Mouse (Mus musculus) myocyte (in vitro differentiated cells): ENCODE results near the gene Wasf3.

Experiments used
- CEBPB ChIP-seq: IDR thresholded peaks from 2 replicates; pipeline ENCODE4 v1.6.1; 2011; ENCODE audit warnings: mild to moderate bottlenecking, moderate library complexity; ENCODE audit not compliant: poor library complexity, insufficient read depth, severe bottlenecking
- E2F4 ChIP-seq: IDR thresholded peaks from one replicate; pipeline ENCODE4 v1.6.1; 2011; ENCODE audit warnings: mild to moderate bottlenecking, control low read depth, moderate library complexity; ENCODE audit not compliant: insufficient read depth
- MAX ChIP-seq: IDR thresholded peaks from one replicate; pipeline ENCODE4 v1.6.1; 2011; ENCODE audit warnings: low read depth, mild to moderate bottlenecking, control low read depth
- MYOD1 ChIP-seq, 3 experiments: IDR thresholded peaks; one replicate each; pipeline ENCODE4 v1.6.1; 2011; ENCODE audit warnings: control low read depth in 2 of 3, low read depth in 2 of 3, mild to moderate bottlenecking in 2 of 3, moderate library complexity in 1 of 3; ENCODE audit not compliant: insufficient read length in 2 of 3, control insufficient read depth in 1 of 3
- MYOG ChIP-seq, 3 experiments: IDR thresholded peaks; one replicate each; pipeline ENCODE4 v1.6.1; 2011; ENCODE audit warnings: control low read depth in 2 of 3, low read depth in 2 of 3, mild to moderate bottlenecking in 2 of 3; ENCODE audit not compliant: insufficient read length in 2 of 3, control insufficient read depth in 1 of 3, insufficient read depth in 1 of 3
- POLR2A ChIP-seq: IDR thresholded peaks from one replicate; pipeline ENCODE4 v1.6.1; 2011; ENCODE audit warnings: low read depth, mild to moderate bottlenecking, control low read depth, moderate library complexity; ENCODE audit not compliant: insufficient read length
- POLR2AphosphoS2 ChIP-seq: IDR thresholded peaks from one replicate; pipeline ENCODE4 v1.6.1; 2011; ENCODE audit warnings: low read depth, control low read depth; ENCODE audit not compliant: insufficient read length
- TCF12 ChIP-seq: IDR thresholded peaks from one replicate; pipeline ENCODE4 v1.6.1; 2011; ENCODE audit warnings: mild to moderate bottlenecking, control low read depth; ENCODE audit not compliant: poor library complexity, insufficient read depth, severe bottlenecking
- USF1 ChIP-seq: IDR thresholded peaks from one replicate; pipeline ENCODE4 v1.6.1; 2011; ENCODE audit warnings: low read depth, mild to moderate bottlenecking, control low read depth, moderate library complexity

- no peak for TF ChIP-seq POLR2A
- TF ChIP-seq MYOD1 (IDR thresholded peaks at IDR 0.05; ENCODE audit: control insufficient read depth in 1 of 3, insufficient read length in 2 of 3, low read depth in 2 of 3): no peak
- no peak for TF ChIP-seq CEBPB
- no peak for TF ChIP-seq E2F4
- no peak for TF ChIP-seq MAX
- no peak for TF ChIP-seq USF1
- no peak for TF ChIP-seq TCF12
- no peak for TF ChIP-seq POLR2AphosphoS2
- TF ChIP-seq MYOG (IDR thresholded peaks at IDR 0.05; ENCODE audit: control insufficient read depth in 1 of 3, insufficient read depth in 1 of 3, insufficient read length in 2 of 3, low read depth in 2 of 3): no peak
Observed at GRCm38 (mm10) chr5:146406133-146406532, 21.3 kb downstream of the Wasf3 start.
